Mouse (Mus musculus) regulatory T cell (primary cell): ENCODE data around the gene Aurkb.

Experiments
- in situ Hi-C: fragments of 300-600 bp; cut with MboI, MseI; formaldehyde crosslinking; loops from one replicate; pipeline ENCODE4 v1.15.1; 2025; ENCODE audit warnings: high pct_unique_total_duplicates

Aurkb gene

GRCm38 (mm10) chr11:69036486-69037230 is 8.8 kb upstream of the Aurkb start:
- in situ Hi-C loops = no loop called here

GRCm38 (mm10) chr11:69037231-69038061 is 8.0 kb upstream of the Aurkb start:
- in situ Hi-C loops = no loop called here

- in situ Hi-C loops = no loop called here
Observed at GRCm38 (mm10) chr11:69038173-69038572, 7.3 kb upstream of the Aurkb start.

GRCm38 (mm10) chr11:69046395-69046774 is 938 bp downstream of the Aurkb start:
- in situ Hi-C loops = no loop called here

- in situ Hi-C loops = no loop called here
Observed at GRCm38 (mm10) chr11:69047592-69047991, 2.1 kb downstream of the Aurkb start.

GRCm38 (mm10) chr11:69048151-69048550 is 2.7 kb downstream of the Aurkb start:
- in situ Hi-C loops = no loop called here

- in situ Hi-C loops = no loop called here
Observed at GRCm38 (mm10) chr11:69050748-69051147, 5.3 kb downstream of the Aurkb start.

- in situ Hi-C loops = no loop called here
Observed at GRCm38 (mm10) chr11:69051771-69052170, 6.3 kb downstream of the Aurkb start.

GRCm38 (mm10) chr11:69052824-69053421 is 7.5 kb downstream of the Aurkb start:
- in situ Hi-C loops = no loop called here

GRCm38 (mm10) chr11:69053848-69054247 is 8.4 kb downstream of the Aurkb start:
- in situ Hi-C loops = no loop called here

GRCm38 (mm10) chr11:69058265-69058664 is 12.8 kb downstream of the Aurkb start:
- in situ Hi-C loops = no loop called here

- in situ Hi-C loops = no loop called here
Observed at GRCm38 (mm10) chr11:69058729-69059356, 13.4 kb downstream of the Aurkb start.

- in situ Hi-C loops = no loop called here
Observed at GRCm38 (mm10) chr11:69059357-69059974, 14.0 kb downstream of the Aurkb start, which contains the start of gene Borcs6. Gene Borcs6, plus strand, starts transcription at chr11:69059717.

- in situ Hi-C loops = loop anchor here (5.0 kb wide), 1 partner anchor 62 kb away; the partner anchor contains the start of genes 9130213A22Rik and Hes7
Observed at GRCm38 (mm10) chr11:69059975-69060411, 14.5 kb downstream of the Aurkb start.

GRCm38 (mm10) chr11:69060448-69061254 is 15.2 kb downstream of the Aurkb start:
- in situ Hi-C loops = loop anchor here (5.0 kb wide), 1 partner anchor 62 kb away; the partner anchor contains the start of genes 9130213A22Rik and Hes7

- in situ Hi-C loops = loop anchor here (5.0 kb wide), 1 partner anchor 61 kb away; the partner anchor contains the start of genes 9130213A22Rik and Hes7
Observed at GRCm38 (mm10) chr11:69061255-69061912, 15.9 kb downstream of the Aurkb start.

GRCm38 (mm10) chr11:69062194-69062760 is 16.8 kb downstream of the Aurkb start:
- in situ Hi-C loops = loop anchor here (5.0 kb wide), 1 partner anchor 60 kb away; the partner anchor contains the start of genes 9130213A22Rik and Hes7

GRCm38 (mm10) chr11:69062761-69063224 is 17.3 kb downstream of the Aurkb start:
- in situ Hi-C loops = loop anchor here (5.0 kb wide), 1 partner anchor 60 kb away; the partner anchor contains the start of genes 9130213A22Rik and Hes7
